Mouse (Mus musculus) liver, embryonic 15.5 days (tissue): ENCODE data around the gene Lpar1. TPM values are rescaled to one million over a fixed set of nuclear protein-coding genes. Genes with fewer than 3 reads are reported as not detected.
"Not testable (repeated sequence)": the region's sequence is repeated elsewhere in the genome, so short reads cannot be mapped to it uniquely, and the experiment has no call there.

Experiments used
- ATAC-seq: fragments of 200-750 bp; cut with Nextera tagmentation; 2 replicates; pipeline ENCODE4 v1.8.0; 2017; ENCODE audit warnings: moderate number of reproducible peaks, mild to moderate bottlenecking, moderate library complexity; ENCODE audit not compliant: insufficient read depth
- H3K27ac ChIP-seq: fragments of 300-500 bp; sonication (generic); replicated peaks from 2 replicates; pipeline ENCODE4 v1.5.1; 2015; ENCODE audit warnings: mild to moderate bottlenecking, inconsistent platforms
- H3K27me3 ChIP-seq: fragments of 300-500 bp; sonication (generic); 2 replicates; pipeline ENCODE4 v1.6.1; 2015; ENCODE audit warnings: mild to moderate bottlenecking, inconsistent platforms
- H3K36me3 ChIP-seq: fragments of 300-500 bp; sonication (generic); replicated peaks from 2 replicates; pipeline ENCODE4 v1.6.1; 2015; ENCODE audit warnings: moderate library complexity, mild to moderate bottlenecking, inconsistent platforms
- H3K4me1 ChIP-seq: fragments of 300-500 bp; sonication (generic); replicated peaks from 2 replicates; pipeline ENCODE4 v1.6.1; 2015; ENCODE audit warnings: inconsistent platforms
- H3K4me2 ChIP-seq: fragments of 300-500 bp; sonication (generic); 2 replicates; pipeline ENCODE4 v1.6.1; 2015; ENCODE audit warnings: moderate library complexity, mild to moderate bottlenecking, inconsistent platforms
- H3K4me3 ChIP-seq: fragments of 300-500 bp; sonication (generic); replicated peaks from 2 replicates; pipeline ENCODE4 v1.5.1; 2015; ENCODE audit warnings: mild to moderate bottlenecking, inconsistent platforms
- H3K9ac ChIP-seq: fragments of 300-500 bp; sonication (generic); 2 replicates; pipeline ENCODE4 v1.6.1; 2015; ENCODE audit warnings: moderate library complexity, mild to moderate bottlenecking, inconsistent platforms
- H3K9me3 ChIP-seq: fragments of 300-500 bp; sonication (generic); replicated peaks from 2 replicates; pipeline ENCODE4 v1.6.1; 2016; ENCODE audit warnings: inconsistent platforms
- WGBS: fragments of 180-500 bp; shearing (Covaris S2); methylation state at CpG from one replicate; pipeline ENCODE4 v1.1.7; 2015; ENCODE audit warnings: mixed read lengths; ENCODE audit not compliant: insufficient replicate concordance; 5-methylcytosine and 5-hydroxymethylcytosine counted together
- polyA plus RNA-seq: library from polyadenylated mRNA; unstranded; fragments of >200 nt; fragmentation: Nextera tagmentation; extraction: Ambion mirVana; gene quantifications from 2 replicates; pipeline ENCODE4 v1.2.1, GENCODE M21; 2015

Lpar1 gene
- polyA plus RNA-seq, 1 experiment from 2014 or later: 2.5 TPM

DNA sequence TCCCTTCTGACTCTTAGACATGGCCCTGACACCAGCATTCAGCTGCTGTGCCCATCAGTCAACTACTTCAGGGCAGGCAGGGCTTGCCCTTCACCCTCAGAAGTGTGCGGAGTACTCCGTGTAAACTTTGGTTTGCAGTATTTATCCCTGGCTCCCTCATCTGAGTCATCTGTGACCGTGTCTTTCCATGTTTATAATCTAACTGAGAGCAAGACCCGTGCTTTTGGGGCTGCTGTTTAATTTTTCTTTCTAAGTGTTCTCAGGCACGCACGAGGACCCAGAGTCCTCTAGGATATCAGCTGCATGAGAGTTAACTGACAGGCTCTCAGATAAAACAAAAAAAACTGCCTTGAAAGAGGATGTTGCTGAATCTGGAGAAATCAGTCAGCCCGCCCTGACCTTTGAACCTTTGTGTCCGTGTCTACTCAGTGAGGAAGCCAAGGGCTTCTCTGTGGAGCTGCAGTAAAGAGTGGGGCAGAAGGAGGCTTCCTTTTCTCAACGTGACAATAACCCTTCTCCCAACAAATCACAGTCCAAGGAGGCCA lies 7.7 kb downstream of the Lpar1 start:
- no peaks in the 10 kb centered on the region for H3K36me3 ChIP-seq
- WGBS: 47% methylated on average over 9 of the region's 9 CpGs
- H3K9ac ChIP-seq: no peak overlapping the region
- H3K4me3 ChIP-seq: no peak overlapping the region
- no peaks in the 10 kb centered on the region for H3K27me3 ChIP-seq
- H3K9me3 ChIP-seq: no peaks in the 10 kb centered on the region
- no peaks in the 10 kb centered on the region for H3K4me1 ChIP-seq
- no peak for ATAC-seq
- H3K27ac ChIP-seq: no peak overlapping the region
- no peak overlapping the region for H3K4me2 ChIP-seq

DNA sequence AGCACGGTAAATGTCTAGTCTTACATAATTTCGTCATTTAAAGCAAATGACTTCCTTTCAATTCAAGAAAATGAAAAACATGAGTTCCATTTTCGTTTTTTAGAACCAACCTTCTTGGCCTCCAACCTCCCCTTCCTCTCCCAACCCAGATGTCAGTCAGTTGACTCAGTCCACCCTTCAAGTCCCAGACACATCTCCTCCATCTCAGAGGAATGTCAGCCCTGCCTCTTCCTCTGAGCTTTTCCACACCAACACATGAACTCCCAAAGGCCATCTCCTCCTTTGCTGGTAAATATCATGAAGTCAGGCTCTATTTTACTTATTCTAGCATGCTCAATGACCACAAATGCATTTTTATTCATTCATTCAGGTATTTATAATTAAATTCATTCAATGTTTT lies 10.5 kb downstream of the Lpar1 start:
- Histone ChIP-seq H3K4me2 (no peak overlapping the region), H3K9me3 (no peaks in the 10 kb centered on the region), H3K9ac (no peak overlapping the region), H3K4me3 (no peak overlapping the region), H3K36me3 (no peaks in the 10 kb centered on the region), H3K27ac (no peak overlapping the region), H3K27me3 (no peaks in the 10 kb centered on the region), H3K4me1 (no peaks in the 10 kb centered on the region)
- no peak for ATAC-seq
- 52% methylated on average over 3 of the region's 3 CpGs for WGBS

GRCm38 (mm10) chr4:58542656-58543055 lies 11.0 kb downstream of the Lpar1 start:
- not testable (repeated sequence) for H3K27me3 ChIP-seq, H3K36me3 ChIP-seq, H3K4me3 ChIP-seq, H3K4me1 ChIP-seq, ATAC-seq, H3K27ac ChIP-seq, H3K9me3 ChIP-seq, H3K9ac ChIP-seq, H3K4me2 ChIP-seq
- WGBS: 73% methylated on average over 7 of the region's 7 CpGs

GRCm38 (mm10) chr4:58540841-58541240 lies 12.9 kb downstream of the Lpar1 start:
- H3K4me2 ChIP-seq: no peak overlapping the region
- no peak overlapping the region for H3K27ac ChIP-seq
- H3K4me3 ChIP-seq: no peak overlapping the region
- no peaks in the 10 kb centered on the region for H3K4me1 ChIP-seq
- H3K9me3 ChIP-seq: no peaks in the 10 kb centered on the region
- no peaks in the 10 kb centered on the region for H3K36me3 ChIP-seq
- ATAC-seq: no peak
- no peak overlapping the region for H3K9ac ChIP-seq
- H3K27me3 ChIP-seq: no peaks in the 10 kb centered on the region
- WGBS: 63% methylated on average over 3 of the region's 3 CpGs

DNA sequence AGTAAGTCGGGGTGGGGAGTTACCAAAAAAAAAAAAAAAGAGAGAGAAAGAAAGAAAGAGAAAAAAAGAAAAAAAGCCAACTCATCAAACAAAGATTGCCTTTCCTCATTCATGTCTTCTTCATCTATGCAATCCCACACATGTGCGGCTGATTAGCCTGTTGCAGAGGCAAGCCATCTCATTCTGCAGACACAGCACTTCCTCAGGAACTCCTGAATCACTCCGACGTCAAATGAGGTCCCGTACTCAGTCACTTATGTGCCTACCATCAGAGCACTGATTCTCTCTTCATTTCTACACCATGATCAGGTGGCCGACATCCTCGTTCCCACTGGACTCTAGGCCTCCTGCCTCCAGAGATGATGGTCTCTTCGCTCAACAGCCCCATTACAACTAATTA lies 13.3 kb downstream of the Lpar1 start:
- no peak for ATAC-seq
- Histone ChIP-seq H3K27ac (no peak overlapping the region), H3K4me3 (no peak overlapping the region), H3K27me3 (no peaks in the 10 kb centered on the region), H3K4me1 (no peaks in the 10 kb centered on the region), H3K4me2 (no peak overlapping the region), H3K9ac (no peak overlapping the region), H3K36me3 (no peaks in the 10 kb centered on the region), H3K9me3 (no peaks in the 10 kb centered on the region)
- 43% methylated on average over 8 of the region's 8 CpGs for WGBS

DNA sequence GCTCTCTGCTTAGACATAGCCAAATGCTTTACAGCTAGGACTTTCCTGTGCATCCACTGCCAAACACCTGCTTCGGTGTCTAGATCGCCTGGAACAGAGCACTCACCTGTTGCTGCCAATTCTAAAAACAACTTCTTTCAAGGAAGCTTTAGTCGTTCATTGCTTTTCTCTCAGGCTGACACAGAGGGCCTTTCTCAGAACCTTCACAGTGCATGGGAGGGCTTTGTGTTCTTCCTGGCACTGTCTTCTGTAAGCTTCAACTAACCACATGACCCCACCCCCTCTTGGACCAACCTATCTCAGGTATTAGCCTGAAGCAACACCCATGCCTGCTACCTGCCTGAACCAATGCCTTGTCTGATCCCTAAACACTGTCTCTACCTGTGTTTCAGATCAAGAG lies 15.0 kb downstream of the Lpar1 start:
- H3K4me3 ChIP-seq: no peak overlapping the region
- no peak for ATAC-seq
- 66% methylated on average over 3 of the region's 3 CpGs for WGBS
- H3K9ac ChIP-seq: no peak overlapping the region
- no peaks in the 10 kb centered on the region for H3K9me3 ChIP-seq
- H3K36me3 ChIP-seq: no peaks in the 10 kb centered on the region
- H3K4me2 ChIP-seq: no peak overlapping the region
- H3K27me3 ChIP-seq: no peaks in the 10 kb centered on the region
- no peaks in the 10 kb centered on the region for H3K4me1 ChIP-seq
- H3K27ac ChIP-seq: no peak overlapping the region

- no peak for ATAC-seq
- Histone ChIP-seq H3K4me3 (no peak overlapping the region), H3K27ac (no peak overlapping the region), H3K36me3 (no peaks in the 10 kb centered on the region), H3K4me1 (no peaks in the 10 kb centered on the region), H3K27me3 (no peaks in the 10 kb centered on the region), H3K9ac (no peak overlapping the region), H3K4me2 (no peak overlapping the region), H3K9me3 (no peaks in the 10 kb centered on the region)
- 34% methylated on average over 6 of the region's 6 CpGs for WGBS
These were observed 17.9 kb downstream of the Lpar1 start for GRCm38 (mm10) chr4:58535754-58536153.

- Histone ChIP-seq H3K4me1 (no peaks in the 10 kb centered on the region), H3K9me3 (no peaks in the 10 kb centered on the region), H3K36me3 (no peaks in the 10 kb centered on the region), H3K4me2 (no peak overlapping the region), H3K9ac (no peak overlapping the region), H3K4me3 (no peak overlapping the region), H3K27ac (no peak overlapping the region), H3K27me3 (no peaks in the 10 kb centered on the region)
- WGBS: 69% methylated on average over 15 of the region's 15 CpGs
- no peak for ATAC-seq
These were observed 18.9 kb downstream of the Lpar1 start for GRCm38 (mm10) chr4:58534726-58535350.

DNA sequence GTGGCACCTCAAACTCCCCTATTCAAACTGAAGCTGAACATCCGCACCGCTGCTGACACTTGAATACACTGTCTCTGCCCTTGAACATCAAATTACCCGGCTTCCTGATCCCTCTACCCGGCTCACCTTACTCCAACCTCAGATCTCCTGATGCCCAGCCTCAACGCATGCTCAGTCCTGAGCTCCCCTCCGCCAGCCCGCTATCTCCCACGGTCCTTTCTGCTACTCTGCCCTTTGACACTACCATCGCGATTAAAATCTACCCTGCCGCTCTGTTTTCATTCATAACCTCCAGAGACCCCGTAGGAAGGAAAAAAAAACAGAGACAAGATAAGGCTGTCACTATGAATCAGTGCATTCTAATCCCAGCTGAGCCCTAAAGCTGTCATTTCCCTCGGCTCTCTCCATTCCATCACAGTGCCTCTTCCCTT lies 19.5 kb downstream of the Lpar1 start:
- Histone ChIP-seq H3K4me3 (no peak overlapping the region), H3K4me1 (no peaks in the 10 kb centered on the region), H3K4me2 (no peak overlapping the region), H3K9ac (no peak overlapping the region), H3K27me3 (no peaks in the 10 kb centered on the region), H3K9me3 (no peaks in the 10 kb centered on the region), H3K36me3 (no peaks in the 10 kb centered on the region), H3K27ac (no peak overlapping the region)
- no peak for ATAC-seq
- 54% methylated on average over 13 of the region's 13 CpGs for WGBS

DNA sequence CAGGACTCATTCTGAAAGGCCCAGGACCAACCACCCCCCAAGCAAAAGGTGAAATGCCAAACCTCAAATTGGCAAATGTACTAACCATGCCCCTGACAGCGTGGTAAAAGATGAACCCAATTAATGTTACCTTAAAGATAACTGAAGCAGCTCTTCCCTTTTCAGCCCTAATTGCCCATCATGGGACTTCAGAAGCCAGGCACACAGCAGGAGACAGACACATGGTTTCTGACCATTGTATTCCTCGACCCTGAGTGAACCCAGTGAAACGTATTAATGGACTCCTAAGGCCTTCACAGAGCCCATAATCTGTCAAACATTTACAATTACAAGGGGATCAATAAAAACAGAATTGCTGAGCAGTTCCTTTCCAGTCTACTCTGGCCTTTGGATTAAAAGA lies 20.2 kb downstream of the Lpar1 start:
- Histone ChIP-seq H3K4me3 (no peak overlapping the region), H3K36me3 (no peaks in the 10 kb centered on the region), H3K4me1 (no peaks in the 10 kb centered on the region), H3K9ac (no peak overlapping the region), H3K4me2 (no peak overlapping the region), H3K27me3 (no peaks in the 10 kb centered on the region), H3K27ac (no peak overlapping the region), H3K9me3 (no peaks in the 10 kb centered on the region)
- WGBS: 51% methylated on average over 3 of the region's 3 CpGs
- ATAC-seq: no peak

DNA sequence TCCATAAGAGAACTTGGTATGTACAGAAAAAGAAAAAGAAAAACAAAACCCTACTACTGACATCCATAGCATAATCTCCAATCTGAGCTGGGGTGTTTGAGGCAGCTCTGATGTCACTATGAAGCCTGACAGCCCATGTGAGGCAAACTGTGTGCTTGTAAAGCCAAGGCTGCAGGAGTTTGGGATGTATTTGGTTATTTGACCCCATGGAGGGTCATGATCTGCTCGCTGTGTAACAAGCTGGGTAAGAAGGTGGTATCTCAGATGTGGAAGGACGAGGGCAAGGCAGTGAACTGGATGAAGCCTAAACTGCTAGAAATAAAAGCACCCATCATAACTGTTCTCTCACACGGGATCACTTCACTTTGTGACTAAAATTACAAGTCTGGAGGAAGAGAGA lies 21.4 kb downstream of the Lpar1 start:
- H3K9ac ChIP-seq: no peak overlapping the region
- H3K27me3 ChIP-seq: no peaks in the 10 kb centered on the region
- H3K4me1 ChIP-seq: no peaks in the 10 kb centered on the region
- no peak overlapping the region for H3K4me3 ChIP-seq
- H3K36me3 ChIP-seq: no peaks in the 10 kb centered on the region
- no peak for ATAC-seq
- H3K9me3 ChIP-seq: no peaks in the 10 kb centered on the region
- 54% methylated on average over 3 of the region's 3 CpGs for WGBS
- no peak overlapping the region for H3K27ac ChIP-seq
- H3K4me2 ChIP-seq: no peak overlapping the region

DNA sequence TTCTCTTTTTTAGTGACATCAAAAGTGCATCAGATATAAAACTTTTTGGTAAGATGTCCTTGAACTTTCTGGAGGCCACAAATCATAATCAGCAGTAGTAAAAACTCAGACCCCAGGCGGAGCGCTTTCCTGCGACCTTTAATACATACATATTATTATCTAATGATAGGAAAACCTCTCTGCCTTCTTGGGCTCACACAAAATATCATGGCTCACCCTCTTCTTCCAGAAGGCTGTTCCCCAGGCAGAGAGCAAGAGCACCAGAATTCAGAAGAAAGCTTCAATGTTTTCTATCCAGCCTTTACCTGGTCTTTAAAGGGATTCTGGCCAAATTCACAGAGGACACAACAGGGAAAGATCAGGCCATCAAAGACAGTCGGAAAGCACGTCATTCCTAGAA lies 23.0 kb downstream of the Lpar1 start:
- no peaks in the 10 kb centered on the region for H3K36me3 ChIP-seq
- H3K9me3 ChIP-seq: no peaks in the 10 kb centered on the region
- no peaks in the 10 kb centered on the region for H3K27me3 ChIP-seq
- no peak overlapping the region for H3K4me2 ChIP-seq
- no peak overlapping the region for H3K4me3 ChIP-seq
- no peak for ATAC-seq
- no peaks in the 10 kb centered on the region for H3K4me1 ChIP-seq
- no peak overlapping the region for H3K27ac ChIP-seq
- WGBS: 70% methylated on average over 5 of the region's 5 CpGs
- H3K9ac ChIP-seq: no peak overlapping the region
